Mouse (Mus musculus): Measurements from ENCODE around the gene Cradd. TPM values are rescaled to one million over a fixed set of nuclear protein-coding genes. Genes with fewer than 3 reads are reported as not detected.

Cradd gene
- polyA plus RNA-seq, 1 experiment from 2014 or later = 11.7 TPM

- Histone ChIP-seq H3K4me1 (replicated peaks) (peaks cover 10% of the 10 kb centered on the region), H3K4me3 (no peak overlapping the region), H3K9me3 (no peaks in the 10 kb centered on the region), H3K27ac (no peak overlapping the region), H3K9ac (no peak overlapping the region), H3K36me3 (no peaks in the 10 kb centered on the region), H3K4me2 (no peak overlapping the region), H3K27me3 (peaks cover 2% of the 10 kb centered on the region; the same call in 1 of the 2 replicates)
- 81% methylated on average over 2 of the region's 2 CpGs for WGBS
- peak; percentile 63 for ATAC-seq (ENCODE audit: low FRiP score)
These were observed 78.3 kb downstream of the Cradd start for GRCm38 (mm10) chr10:95245680-95245982.

GRCm38 (mm10) chr10:95244961-95245679, 78.8 kb downstream of the Cradd start:
- Histone ChIP-seq H3K9ac (no peak overlapping the region), H3K4me2 (0 out of 2 replicates have a peak overlapping the region, but pooled peaks have one; percentile 15), H3K27ac (no peak overlapping the region), H3K27me3 (peaks cover 2% of the 10 kb centered on the region; the same call in 1 of the 2 replicates), H3K9me3 (no peaks in the 10 kb centered on the region), H3K4me1 (replicated peaks) (peaks cover 10% of the 10 kb centered on the region), H3K4me3 (no peak overlapping the region), H3K36me3 (no peaks in the 10 kb centered on the region)
- peak; percentile 47; the same call in 1 of the 2 replicates for ATAC-seq (ENCODE audit: low FRiP score)
- 42% methylated on average over 17 of the region's 23 CpGs for WGBS

GRCm38 (mm10) chr10:95239196-95240069, 84.5 kb downstream of the Cradd start:
- no peaks in the 10 kb centered on the region for H3K36me3 ChIP-seq
- no peak overlapping the region for H3K4me3 ChIP-seq
- H3K27me3 ChIP-seq = peaks cover 2% of the 10 kb centered on the region; the same call in 1 of the 2 replicates
- ATAC-seq (ENCODE audit: low FRiP score) = peak; percentile 46
- no peak overlapping the region for H3K9ac ChIP-seq
- H3K27ac ChIP-seq = peak overlapping the region; percentile 78
- H3K4me1 ChIP-seq (replicated peaks) = peaks cover 30% of the 10 kb centered on the region
- H3K4me2 ChIP-seq = 0 out of 2 replicates have a peak overlapping the region, but pooled peaks have one; percentile 8
- 28% methylated on average over 13 of the region's 13 CpGs for WGBS
- no peaks in the 10 kb centered on the region for H3K9me3 ChIP-seq

GRCm38 (mm10) chr10:95238667-95239066, 85.3 kb downstream of the Cradd start:
- 54% methylated on average over 2 of the region's 2 CpGs for WGBS

GRCm38 (mm10) chr10:95236226-95236625, 87.7 kb downstream of the Cradd start:
- Histone ChIP-seq H3K4me1 (replicated peaks) (peaks cover 30% of the 10 kb centered on the region), H3K4me3 (no peak overlapping the region), H3K27me3 (no peaks in the 10 kb centered on the region), H3K4me2 (no peak overlapping the region), H3K36me3 (no peaks in the 10 kb centered on the region), H3K9me3 (no peaks in the 10 kb centered on the region), H3K27ac (no peak overlapping the region), H3K9ac (no peak overlapping the region)
- WGBS = 60% methylated on average over 8 of the region's 8 CpGs
- no peak for ATAC-seq (ENCODE audit: low FRiP score)

More at GRCm38 (mm10) chr10:95238667-95239066, 85.3 kb downstream of the Cradd start:
- Histone ChIP-seq H3K27ac (peak overlapping the region; percentile 53; the same call in 1 of the 2 replicates), H3K27me3 (peaks cover 2% of the 10 kb centered on the region; the same call in 1 of the 2 replicates), H3K9ac (no peak overlapping the region), H3K4me1 (replicated peaks) (peaks cover 30% of the 10 kb centered on the region), H3K4me3 (no peak overlapping the region), H3K36me3 (no peaks in the 10 kb centered on the region), H3K9me3 (no peaks in the 10 kb centered on the region), H3K4me2 (no peak overlapping the region)
- ATAC-seq (ENCODE audit: low FRiP score) = peak; percentile 41

GRCm38 (mm10) chr10:95234661-95235060, 89.3 kb downstream of the Cradd start:
- Histone ChIP-seq H3K27ac (no peak overlapping the region), H3K27me3 (no peaks in the 10 kb centered on the region), H3K4me1 (replicated peaks) (peaks cover 29% of the 10 kb centered on the region), H3K9ac (no peak overlapping the region), H3K9me3 (no peaks in the 10 kb centered on the region), H3K36me3 (no peaks in the 10 kb centered on the region), H3K4me3 (no peak overlapping the region), H3K4me2 (no peak overlapping the region)
- WGBS = 53% methylated on average over 3 of the region's 3 CpGs
- no peak for ATAC-seq (ENCODE audit: low FRiP score)

GRCm38 (mm10) chr10:95233044-95233443, 90.9 kb downstream of the Cradd start:
- H3K9ac ChIP-seq = no peak overlapping the region
- H3K4me3 ChIP-seq = no peak overlapping the region
- no peaks in the 10 kb centered on the region for H3K36me3 ChIP-seq
- WGBS = 87% methylated on average over 10 of the region's 10 CpGs
- peaks cover 19% of the 10 kb centered on the region for H3K4me1 ChIP-seq (replicated peaks)
- no peaks in the 10 kb centered on the region for H3K27me3 ChIP-seq
- H3K9me3 ChIP-seq = no peaks in the 10 kb centered on the region
- H3K4me2 ChIP-seq = no peak overlapping the region
- no peak for ATAC-seq (ENCODE audit: low FRiP score)
- no peak overlapping the region for H3K27ac ChIP-seq

- Histone ChIP-seq H3K4me1 (replicated peaks) (peaks cover 22% of the 10 kb centered on the region), H3K36me3 (no peaks in the 10 kb centered on the region), H3K4me2 (no peak overlapping the region), H3K27me3 (no peaks in the 10 kb centered on the region), H3K9me3 (no peaks in the 10 kb centered on the region), H3K27ac (no peak overlapping the region), H3K4me3 (no peak overlapping the region), H3K9ac (no peak overlapping the region)
- no peak for ATAC-seq (ENCODE audit: low FRiP score)
- 73% methylated on average over 3 of the region's 3 CpGs for WGBS
These were observed 91.4 kb downstream of the Cradd start for GRCm38 (mm10) chr10:95232554-95232953.

GRCm38 (mm10) chr10:95228192-95228591, 95.7 kb downstream of the Cradd start:
- no peaks in the 10 kb centered on the region for H3K36me3 ChIP-seq
- H3K4me1 ChIP-seq (replicated peaks) = peaks cover 10% of the 10 kb centered on the region; the same call in 1 of the 2 replicates
- H3K4me3 ChIP-seq = no peak overlapping the region
- WGBS = 71% methylated on average over 6 of the region's 6 CpGs
- ATAC-seq (ENCODE audit: low FRiP score) = no peak
- no peaks in the 10 kb centered on the region for H3K27me3 ChIP-seq
- H3K4me2 ChIP-seq = no peak overlapping the region
- H3K27ac ChIP-seq = no peak overlapping the region
- H3K9me3 ChIP-seq = no peaks in the 10 kb centered on the region
- no peak overlapping the region for H3K9ac ChIP-seq

GRCm38 (mm10) chr10:95227590-95227989, 96.3 kb downstream of the Cradd start:
- no peaks in the 10 kb centered on the region for H3K9me3 ChIP-seq
- no peak overlapping the region for H3K4me2 ChIP-seq
- no peak overlapping the region for H3K9ac ChIP-seq
- no peak overlapping the region for H3K4me3 ChIP-seq
- H3K36me3 ChIP-seq = no peaks in the 10 kb centered on the region
- 8% methylated on average over 1 of the region's 1 CpGs for WGBS
- ATAC-seq (ENCODE audit: low FRiP score) = no peak
- no peak overlapping the region for H3K27ac ChIP-seq
- H3K4me1 ChIP-seq (replicated peaks) = peaks cover 12% of the 10 kb centered on the region; the same call in 1 of the 2 replicates
- H3K27me3 ChIP-seq = no peaks in the 10 kb centered on the region

- Histone ChIP-seq H3K27me3 (no peaks in the 10 kb centered on the region), H3K4me1 (replicated peaks) (peaks cover 18% of the 10 kb centered on the region; the same call in 1 of the 2 replicates), H3K36me3 (no peaks in the 10 kb centered on the region), H3K4me3 (no peak overlapping the region), H3K4me2 (no peak overlapping the region), H3K9ac (no peak overlapping the region), H3K9me3 (no peaks in the 10 kb centered on the region), H3K27ac (no peak overlapping the region)
- WGBS = 77% methylated on average over 4 of the region's 4 CpGs
- no peak for ATAC-seq (ENCODE audit: low FRiP score)
These were observed 97.2 kb downstream of the Cradd start for GRCm38 (mm10) chr10:95226772-95227171.

- 87% methylated on average over 4 of the region's 4 CpGs for WGBS
- no peak for ATAC-seq (ENCODE audit: low FRiP score)
- Histone ChIP-seq H3K27me3 (no peaks in the 10 kb centered on the region), H3K36me3 (no peaks in the 10 kb centered on the region), H3K27ac (no peak overlapping the region), H3K9me3 (no peaks in the 10 kb centered on the region), H3K4me1 (replicated peaks) (peaks cover 18% of the 10 kb centered on the region; the same call in 1 of the 2 replicates), H3K4me2 (no peak overlapping the region), H3K9ac (no peak overlapping the region), H3K4me3 (no peak overlapping the region)
These were observed 98.9 kb downstream of the Cradd start for GRCm38 (mm10) chr10:95225006-95225405.
